Mouse (Mus musculus): ENCODE results near the gene Inka1. TPM values are rescaled to one million over a fixed set of nuclear protein-coding genes. Genes with fewer than 3 reads are reported as not detected.

Inka1 gene
- 0.88 TPM for polyA plus RNA-seq (2017; shearing (Covaris generic))

GRCm38 (mm10) chr9:107985131-107986119 lies at the start of gene Inka1:
Inka1 (minus strand) TSS chr9:107985879.

DNA sequence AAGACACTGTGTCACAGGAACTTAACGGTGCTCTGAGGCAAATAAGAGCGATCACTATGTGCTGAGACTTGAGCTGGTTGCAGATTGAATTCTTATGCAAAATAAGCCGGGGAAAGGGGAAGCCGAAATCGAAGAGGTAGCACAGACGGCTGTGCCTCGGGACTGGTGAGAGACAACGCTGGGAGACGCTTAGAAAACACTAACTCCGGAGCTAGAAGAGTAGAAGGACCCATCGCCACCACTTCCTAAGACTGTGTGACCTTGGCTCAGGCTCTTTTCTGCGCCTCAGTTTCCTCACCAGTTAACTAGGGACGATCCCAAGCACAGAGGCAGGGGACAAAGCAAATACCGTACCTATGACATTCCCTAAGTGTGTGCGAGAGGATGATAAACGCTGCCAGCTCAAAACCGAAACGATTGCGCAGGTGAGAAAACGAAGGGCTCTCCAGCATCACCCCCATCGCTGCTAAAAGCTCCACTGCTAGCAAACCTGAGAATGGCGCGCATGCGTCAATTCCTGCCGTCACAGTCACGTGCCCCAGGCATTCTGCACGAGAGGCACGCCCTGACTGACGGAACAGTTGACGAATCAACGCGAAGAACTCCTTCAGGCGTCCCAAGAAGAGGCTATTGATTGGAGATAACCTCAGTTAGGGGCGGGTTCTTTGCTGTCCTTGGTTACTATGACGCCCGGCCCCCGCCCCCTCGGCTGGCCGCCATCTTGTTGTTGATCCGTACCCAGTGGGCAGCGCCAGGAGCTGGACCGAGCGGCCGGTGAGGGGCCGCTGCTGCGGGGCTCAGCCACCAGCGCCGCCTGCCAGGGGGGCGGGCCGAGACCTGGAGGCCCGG lies 16.5 kb upstream of the Inka1 start, which contains the start of gene Ip6k1:
Ip6k1 (plus strand) TSS at position 580 of the 849 bp plus-strand sequence.

GRCm38 (mm10) chr9:107996049-107996448 lies 10.4 kb upstream of the Inka1 start, which contains the start of gene Gm20662:
Gm20662 (plus strand) TSS chr9:107996349.

DNA sequence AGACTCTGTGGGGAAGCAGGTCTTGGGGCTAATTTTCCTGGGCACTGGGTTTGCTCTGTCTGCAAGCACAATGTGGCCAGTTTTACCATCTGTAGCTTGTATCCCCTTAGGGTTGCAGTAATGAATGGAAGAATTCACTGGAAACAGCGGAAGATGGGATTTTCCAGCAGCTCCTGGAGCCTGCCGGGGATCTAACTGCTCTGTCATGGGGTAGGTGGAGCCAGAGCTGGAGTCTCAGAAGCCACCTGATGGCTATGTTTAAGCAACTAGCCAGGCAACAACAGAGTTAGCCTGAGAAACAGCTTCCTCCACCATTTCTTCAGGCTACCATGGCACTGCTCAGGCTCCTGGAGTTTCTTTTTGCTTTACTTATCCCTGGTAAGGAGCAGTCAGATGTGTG lies 6.5 kb upstream of the Inka1 start, which contains the start of gene Cdhr4:
Cdhr4 (plus strand) TSS at position 301 of the 400 bp plus-strand sequence.

DNA sequence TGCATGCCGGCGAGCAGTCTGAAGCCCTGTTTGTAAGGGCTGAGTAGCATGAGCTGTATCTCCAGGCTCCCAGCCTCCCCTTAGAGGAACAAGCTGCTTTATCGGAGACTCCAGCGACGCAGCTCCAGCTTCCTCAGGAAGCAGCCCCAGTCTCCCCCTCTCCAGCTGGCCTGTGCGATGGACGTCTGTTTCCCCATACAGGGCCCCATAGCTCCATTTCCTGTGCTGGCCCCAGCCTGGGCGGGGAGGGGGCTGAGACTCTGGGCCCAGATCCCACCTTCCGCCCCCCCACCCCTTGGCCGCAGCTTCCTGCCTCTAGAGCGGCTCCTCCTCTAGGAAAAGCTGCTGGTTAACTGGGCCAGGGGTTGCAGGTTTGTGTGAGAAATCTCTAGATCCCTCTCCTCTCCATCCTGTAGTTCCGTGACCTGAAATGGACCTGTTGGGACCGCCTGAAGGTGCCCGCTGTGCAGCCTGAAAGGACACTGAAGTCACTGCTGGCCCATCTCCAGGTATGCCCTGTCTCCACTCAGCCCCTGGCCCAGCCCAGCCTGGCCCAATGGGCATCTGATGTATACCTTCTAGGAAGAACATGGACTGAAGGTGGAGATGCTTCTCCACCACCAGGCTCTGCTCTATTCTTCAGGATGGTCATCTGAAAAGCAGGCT lies 2.9 kb downstream of the Inka1 start, which contains the start of gene Gm20661:
Gm20661 (plus strand) TSS at position 378 of the 666 bp plus-strand sequence.

DNA sequence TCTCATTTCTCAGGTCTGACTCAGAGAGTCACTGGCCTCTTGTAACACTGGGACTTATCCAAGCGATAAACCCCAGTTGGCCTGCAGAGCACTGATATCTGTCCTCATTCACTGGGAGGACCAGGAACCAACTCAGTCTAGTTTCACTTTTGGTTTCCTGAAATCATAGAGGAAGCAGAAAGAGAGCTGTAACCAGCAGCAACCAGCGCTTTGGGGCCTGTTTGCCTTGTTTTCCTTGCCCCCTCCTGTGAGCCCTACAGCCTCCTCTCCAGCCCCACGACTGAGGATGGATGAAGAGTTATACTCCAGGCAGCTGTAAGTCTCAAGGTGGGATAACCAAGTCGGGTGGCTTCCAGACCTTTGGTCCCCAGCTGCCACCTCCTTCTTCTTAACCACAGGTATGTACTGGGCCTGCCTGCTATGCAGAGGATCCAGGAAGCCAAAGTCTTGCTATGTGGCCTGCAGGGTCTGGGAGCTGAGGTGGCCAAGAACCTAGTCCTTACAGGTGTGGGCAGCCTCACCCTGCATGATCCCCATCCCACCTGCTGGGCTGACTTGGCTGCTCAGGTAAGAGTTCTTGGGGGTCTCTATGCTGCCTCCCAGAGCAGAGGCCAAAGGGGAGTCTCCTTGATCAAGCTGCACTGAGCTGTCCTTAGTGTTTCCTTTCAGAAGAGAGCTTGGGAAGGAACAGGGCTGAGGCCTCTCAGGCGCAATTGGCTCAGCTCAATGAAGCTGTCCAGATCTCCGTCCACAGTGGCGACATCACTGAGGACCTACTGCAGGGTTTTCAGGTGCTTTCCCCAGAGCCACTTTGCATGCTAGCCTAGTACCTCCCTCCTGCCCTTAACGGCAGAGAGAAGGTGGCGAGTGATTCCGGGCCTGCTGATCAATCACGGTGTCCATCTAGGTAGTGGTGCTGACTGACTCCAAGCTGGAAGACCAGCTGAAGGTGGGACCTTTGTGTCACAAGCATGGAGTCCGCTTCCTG lies 10.0 kb downstream of the Inka1 start, which contains the start of gene Uba7:
Uba7 (plus strand) TSS at position 107 of the 988 bp plus-strand sequence.

GRCm38 (mm10) chr9:107949922-107950235 lies 35.8 kb downstream of the Inka1 start, which contains the start of gene Traip:
Traip (plus strand) TSS chr9:107950136.

DNA sequence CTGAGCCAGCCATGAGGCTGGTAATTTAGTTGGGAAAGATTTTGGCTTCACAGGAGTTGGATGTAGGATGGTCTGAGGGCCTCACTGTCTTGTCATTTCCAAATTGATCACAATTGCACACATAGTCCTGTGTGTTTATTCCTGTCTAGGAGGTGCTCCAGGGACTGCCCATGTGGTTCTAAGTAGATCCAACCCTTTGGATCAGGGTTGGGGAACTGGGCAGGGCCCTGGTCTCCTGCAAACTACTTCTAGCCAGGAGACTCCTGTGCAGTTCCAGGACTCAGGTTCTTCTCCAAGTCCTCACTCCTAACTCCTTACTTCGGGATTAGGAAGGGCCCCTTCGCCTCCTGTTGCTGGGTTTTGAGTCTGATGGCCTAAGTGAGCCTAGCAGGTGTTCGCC lies 50.3 kb downstream of the Inka1 start, which contains the start of gene Camkv:
Camkv (plus strand) TSS at position 301 of the 400 bp plus-strand sequence.

Other genes with a start within 250 kb of the Inka1 start
- 229 TPM for gene Rbm5, start 214.9 kb downstream of the Inka1 start, polyA plus RNA-seq (2017; shearing (Covaris generic))
- 107 TPM for gene Rbm6, start 112.6 kb downstream of the Inka1 start, polyA plus RNA-seq (2017; shearing (Covaris generic))
- gene Mon1a, start 97.7 kb downstream of the Inka1 start, polyA plus RNA-seq (2017; shearing (Covaris generic)): 18.4 TPM
- gene Mst1r, start 79.0 kb downstream of the Inka1 start, polyA plus RNA-seq (2017; shearing (Covaris generic)): 0.16 TPM
- not detected for gene Actl11, start 57.4 kb downstream of the Inka1 start, polyA plus RNA-seq (2017; shearing (Covaris generic))
- 0.57 TPM for gene Camkv, start 50.2 kb downstream of the Inka1 start, polyA plus RNA-seq (2017; shearing (Covaris generic))
- 2.4 TPM for gene Traip, start 35.7 kb downstream of the Inka1 start, polyA plus RNA-seq (2017; shearing (Covaris generic))
- gene Uba7, start 10.4 kb downstream of the Inka1 start, polyA plus RNA-seq (2017; shearing (Covaris generic)): 150 TPM
- gene Gm20661, start 2.8 kb downstream of the Inka1 start, polyA plus RNA-seq (2017; shearing (Covaris generic)): not detected
- gene Cdhr4, start 6.6 kb upstream of the Inka1 start, polyA plus RNA-seq (2017; shearing (Covaris generic)): not detected
- gene Gm20662, start 10.5 kb upstream of the Inka1 start, polyA plus RNA-seq (2017; shearing (Covaris generic)): not detected
- gene Ip6k1, start 16.6 kb upstream of the Inka1 start, polyA plus RNA-seq (2017; shearing (Covaris generic)): 137 TPM
- gene Gmppb, start 63.4 kb upstream of the Inka1 start, polyA plus RNA-seq (2017; shearing (Covaris generic)): 21.4 TPM
- gene Amigo3, start 67.3 kb upstream of the Inka1 start, polyA plus RNA-seq (2017; shearing (Covaris generic)): 1.2 TPM
- 2.1 TPM for gene Mst1, start 94.6 kb upstream of the Inka1 start, polyA plus RNA-seq (2017; shearing (Covaris generic))
- 115 TPM for gene Rnf123, start 97.5 kb upstream of the Inka1 start, polyA plus RNA-seq (2017; shearing (Covaris generic))
- gene Apeh, start 108.7 kb upstream of the Inka1 start, polyA plus RNA-seq (2017; shearing (Covaris generic)): 79.0 TPM
- gene Bsn, start 204.5 kb upstream of the Inka1 start, polyA plus RNA-seq (2017; shearing (Covaris generic)): 0.28 TPM